Mouse (Mus musculus): ENCODE measurements around the gene Fgfr1op2. TPM values are rescaled to one million over a fixed set of nuclear protein-coding genes. Genes with fewer than 3 reads are reported as not detected.

Fgfr1op2 gene
- total RNA-seq, 2 experiments from 2014 or later = 44.0 to 48.1 TPM

DNA sequence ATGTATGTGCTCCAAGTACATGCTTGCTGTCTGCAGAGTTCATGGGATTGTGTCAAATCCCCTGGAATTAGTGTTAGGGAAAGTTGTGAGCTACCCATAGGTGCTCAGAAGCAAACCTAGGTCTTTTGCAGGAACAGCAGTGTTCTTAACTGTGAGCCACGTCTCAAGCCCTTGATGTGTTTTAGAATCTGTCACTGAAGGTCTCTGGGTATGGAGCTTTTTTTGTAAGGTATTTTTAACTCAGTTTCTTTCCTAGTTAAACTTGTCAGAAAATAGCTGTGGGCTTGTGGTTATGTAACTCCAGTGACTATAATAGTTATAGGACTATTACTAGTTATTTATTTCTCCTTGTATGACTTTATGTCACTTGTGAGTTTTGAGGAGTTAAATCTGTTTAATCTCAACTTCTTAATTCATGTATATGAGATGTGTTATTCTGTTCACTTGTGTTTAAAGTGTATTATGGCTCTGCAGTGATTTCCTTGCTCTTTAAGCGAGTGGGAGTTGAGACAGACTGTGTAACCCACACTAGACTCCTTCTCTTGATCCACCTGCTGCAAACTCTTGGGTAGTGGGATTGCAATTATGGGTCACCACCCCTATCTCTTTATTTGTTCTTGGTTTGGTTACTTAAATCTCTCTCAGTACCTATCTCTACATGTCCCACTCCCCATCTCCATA, 6.5 kb downstream of the Fgfr1op2 start:
- no peak for DNase-seq
- intact Hi-C loops (cut with DNase I) = no loop called here

DNA sequence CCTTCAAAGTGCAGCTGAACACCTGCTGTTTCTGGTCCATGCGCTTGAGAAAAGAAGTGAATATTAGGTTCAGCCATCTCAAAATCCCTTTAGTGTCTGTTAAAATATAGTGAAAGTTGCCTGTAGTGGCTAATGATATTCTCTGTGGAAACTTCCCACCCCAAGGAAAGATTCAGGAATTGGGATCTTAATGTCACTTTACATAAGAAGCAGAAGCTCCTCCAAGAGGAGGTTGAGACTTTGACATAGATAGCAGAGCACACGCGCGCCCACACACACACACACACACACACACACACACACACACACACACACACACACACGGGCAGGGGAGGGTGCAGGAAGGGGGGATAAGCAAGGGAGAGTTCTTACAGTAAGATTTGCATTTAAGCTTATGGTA, 8.1 kb downstream of the Fgfr1op2 start:
- intact Hi-C loops (cut with DNase I) = no loop called here
- DNase-seq = no peak

DNA sequence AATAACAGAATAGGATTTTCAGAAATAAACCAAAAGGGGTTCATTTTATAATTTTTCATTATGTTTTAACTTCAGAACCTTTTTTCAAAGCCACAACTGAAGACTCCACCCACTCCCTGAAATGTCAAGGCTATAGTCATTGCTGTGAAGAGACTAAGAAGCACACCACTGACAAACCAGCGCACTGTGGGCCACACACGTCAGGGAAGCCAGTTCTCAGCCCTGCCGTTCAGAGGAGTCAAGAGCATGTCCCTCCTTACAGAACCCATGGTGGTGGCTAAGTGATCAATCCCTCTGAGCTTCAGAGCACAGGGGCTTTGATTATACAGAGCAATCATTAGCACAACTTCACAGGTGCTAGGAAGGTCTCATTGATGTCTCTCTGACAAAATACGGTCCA, 25.6 kb downstream of the Fgfr1op2 start:
- intact Hi-C loops (cut with DNase I) = no loop called here
- no peak for DNase-seq

- intact Hi-C loops (cut with DNase I) = no loop called here
- no peak for DNase-seq
Measured at GRCm38 (mm10) chr6:146603651-146604050, 26.6 kb downstream of the Fgfr1op2 start.

- intact Hi-C loops (cut with DNase I) = no loop called here
- no peak for DNase-seq
Measured at GRCm38 (mm10) chr6:146611385-146611784, 34.4 kb downstream of the Fgfr1op2 start.

DNA sequence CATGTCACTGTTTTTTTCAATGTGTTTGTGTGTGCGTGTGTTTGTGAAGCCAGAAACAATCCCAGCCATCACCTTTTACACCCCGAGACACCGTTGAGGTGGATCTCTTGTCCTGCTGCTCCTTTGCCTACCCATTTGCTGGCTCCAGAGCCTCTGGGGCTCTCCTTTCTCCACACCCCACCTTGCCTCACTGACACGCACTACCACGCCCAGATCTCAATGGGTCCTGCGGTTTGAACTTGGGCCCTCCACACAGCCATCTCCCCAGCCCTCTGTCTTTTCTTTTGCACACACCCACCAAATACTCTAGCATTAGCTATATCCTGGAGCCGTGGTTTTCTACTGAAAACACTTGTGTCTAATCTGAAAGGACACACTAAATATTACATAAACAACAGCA, 34.9 kb downstream of the Fgfr1op2 start:
- DNase-seq = peak in 1 of 2 experiments; percentile 3
- intact Hi-C loops (cut with DNase I) = no loop called here

GRCm38 (mm10) chr6:146612736-146613135, 35.7 kb downstream of the Fgfr1op2 start:
- no peak for DNase-seq
- intact Hi-C loops (cut with DNase I) = no loop called here

DNA sequence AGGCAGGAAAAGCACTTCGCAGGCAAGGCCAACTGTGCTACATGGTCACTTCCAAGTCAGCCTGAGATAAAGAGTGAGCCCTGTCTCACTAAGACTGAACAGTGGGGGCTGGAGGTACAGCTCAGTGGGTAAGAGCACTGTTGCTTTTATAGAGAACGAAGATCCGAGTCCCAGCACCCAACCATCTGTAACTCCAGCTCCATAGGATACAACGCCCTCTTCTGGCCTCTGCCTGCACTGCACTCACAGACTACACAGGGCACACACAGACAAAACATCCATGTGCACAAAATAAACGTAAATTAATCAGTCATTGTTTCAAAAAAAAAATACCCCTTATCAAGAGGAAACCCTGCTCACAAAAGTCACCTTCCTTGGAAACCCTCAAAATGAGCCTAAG, 36.9 kb downstream of the Fgfr1op2 start:
- DNase-seq = no peak

GRCm38 (mm10) chr6:146614541-146614940, 37.5 kb downstream of the Fgfr1op2 start:
- intact Hi-C loops (cut with DNase I) = no loop called here
- DNase-seq = no peak

More for the DNA sequence above, 36.9 kb downstream of the Fgfr1op2 start:
- intact Hi-C loops (cut with DNase I) = no loop called here

GRCm38 (mm10) chr6:146615891-146616290, 38.9 kb downstream of the Fgfr1op2 start:
- DNase-seq = no peak
- intact Hi-C loops (cut with DNase I) = no loop called here

DNA sequence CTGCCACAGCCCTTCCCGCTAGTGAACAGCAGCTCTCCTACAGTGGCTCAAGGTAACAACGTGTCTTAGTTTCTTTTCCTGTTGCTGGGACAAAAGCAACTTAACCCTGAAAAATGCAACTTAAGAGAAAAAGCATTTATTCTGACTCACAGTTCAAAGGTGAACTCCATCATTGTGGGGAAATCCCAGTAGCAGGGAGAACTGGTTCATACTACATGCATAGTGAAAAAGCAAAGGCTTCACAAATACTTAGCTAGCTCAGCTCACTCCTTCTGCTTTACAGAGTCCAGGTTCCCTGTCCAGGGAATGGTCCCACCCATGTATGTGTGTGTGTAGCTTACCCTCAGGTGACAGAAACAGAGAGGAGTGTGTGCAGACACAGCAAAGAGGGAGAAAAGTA, 39.7 kb downstream of the Fgfr1op2 start:
- intact Hi-C loops (cut with DNase I) = no loop called here
- no peak for DNase-seq

DNA sequence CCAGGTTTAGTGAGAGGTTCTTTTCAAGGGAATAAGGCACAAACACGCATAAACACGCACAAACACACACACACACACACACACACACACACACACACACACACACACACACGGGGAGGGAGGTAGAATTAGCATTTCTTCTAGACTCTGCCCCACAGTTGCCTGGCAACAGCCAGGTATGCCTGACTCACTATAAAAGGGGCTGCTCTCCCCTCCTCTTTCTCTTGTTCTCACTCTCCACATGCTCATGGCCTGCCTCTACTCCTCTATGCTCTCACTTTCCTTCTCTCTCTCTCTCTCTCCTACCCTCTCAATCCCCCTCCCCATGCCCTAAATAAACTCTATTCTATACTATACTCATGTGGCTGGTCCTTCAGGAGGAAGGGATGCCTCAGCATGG, 51.1 kb downstream of the Fgfr1op2 start:
- intact Hi-C loops (cut with DNase I) = no loop called here
- DNase-seq = no peak

DNA sequence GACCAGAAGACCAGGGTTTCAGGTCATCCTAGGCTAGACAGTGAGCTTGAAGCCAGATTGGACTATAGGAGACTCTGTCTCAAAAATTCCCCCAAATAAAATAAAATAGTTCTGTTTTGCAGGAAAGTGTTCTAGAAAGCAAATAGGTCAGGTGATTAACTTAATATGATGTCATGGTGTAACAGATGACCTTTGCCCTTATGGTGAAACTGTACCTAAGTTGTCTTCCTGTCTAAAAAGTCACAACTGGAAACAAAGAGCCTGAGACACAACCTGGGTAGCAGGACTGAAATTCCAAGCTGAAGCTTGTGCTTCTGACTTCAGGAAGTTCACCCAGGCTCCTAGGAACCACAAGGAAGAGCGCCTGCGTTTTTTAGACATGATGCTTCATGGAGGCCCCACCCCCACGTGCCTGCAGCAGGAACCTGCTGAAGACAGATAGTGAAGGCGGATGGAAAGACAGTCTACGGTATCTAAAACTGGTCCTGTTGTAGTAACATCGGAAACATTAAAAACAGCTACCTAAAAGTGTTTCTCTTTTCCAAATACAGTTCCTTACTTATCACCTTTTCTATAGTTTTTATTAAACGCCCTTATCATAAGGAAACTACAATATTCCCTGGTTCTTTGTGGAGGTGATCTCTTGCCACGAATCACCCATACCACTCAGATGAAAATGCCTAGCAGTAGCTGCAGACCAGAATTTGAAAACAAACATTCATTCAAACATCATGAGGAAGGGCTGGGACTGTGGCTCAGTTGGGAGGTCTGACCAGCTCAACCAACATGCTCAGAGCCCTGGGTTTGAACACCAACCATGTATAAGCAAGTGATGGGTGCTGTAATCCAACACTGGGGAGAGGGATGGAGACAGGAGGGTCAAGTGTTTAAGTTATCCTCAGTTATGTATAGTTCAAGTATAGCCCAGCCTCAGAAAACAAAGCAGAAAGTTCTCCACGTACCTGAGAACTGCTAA, 53.1 kb downstream of the Fgfr1op2 start:
- intact Hi-C loops (cut with DNase I) = no loop called here
- DNase-seq = no peak

- intact Hi-C loops (cut with DNase I) = no loop called here
- DNase-seq = no peak
Measured at GRCm38 (mm10) chr6:146630961-146631360, 54.0 kb downstream of the Fgfr1op2 start.

- DNase-seq = no peak
- intact Hi-C loops (cut with DNase I) = no loop called here
Measured at GRCm38 (mm10) chr6:146631847-146632246, 54.8 kb downstream of the Fgfr1op2 start.

- no peak for DNase-seq
- intact Hi-C loops (cut with DNase I) = no loop called here
Measured at GRCm38 (mm10) chr6:146632403-146632802, 55.4 kb downstream of the Fgfr1op2 start.

DNA sequence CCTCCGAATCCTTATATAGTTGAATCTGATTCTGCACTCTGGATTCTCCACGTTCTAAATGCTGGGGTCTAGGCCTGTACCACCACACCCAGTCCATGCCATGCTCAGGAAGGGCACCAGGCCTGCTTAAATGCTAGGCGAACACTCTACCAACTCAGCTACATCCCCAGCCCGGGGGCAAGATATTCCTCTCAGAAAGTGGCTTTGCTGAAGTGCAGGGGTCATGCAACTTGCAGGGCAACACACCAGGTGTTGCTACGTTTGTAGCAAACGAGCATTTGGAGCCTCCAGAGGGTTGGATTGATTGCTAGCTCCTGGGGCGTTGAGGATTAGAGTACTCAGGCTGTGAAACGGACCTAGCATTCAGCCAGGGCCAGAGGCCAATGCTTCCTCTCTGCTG, 56.1 kb downstream of the Fgfr1op2 start:
- intact Hi-C loops (cut with DNase I) = no loop called here
- DNase-seq = no peak

- intact Hi-C loops (cut with DNase I) = no loop called here
- DNase-seq = peak in 1 of 2 experiments; percentile 17
Measured at GRCm38 (mm10) chr6:146633629-146634014, 56.6 kb downstream of the Fgfr1op2 start.

- DNase-seq = peak; percentile 61 to 71
- intact Hi-C loops (cut with DNase I) = no loop called here
Measured at GRCm38 (mm10) chr6:146634015-146634722, 57.2 kb downstream of the Fgfr1op2 start.

GRCm38 (mm10) chr6:146634759-146635606, 58.0 kb downstream of the Fgfr1op2 start:
- intact Hi-C loops (cut with DNase I) = no loop called here
- DNase-seq = no peak
